Mouse (Mus musculus) erythroblast, embryonic 14.5 days (primary cell): Measurements from ENCODE around the gene Dynlrb1.

Experiments
- GATA1 ChIP-seq: IDR thresholded peaks from 2 replicates; pipeline ENCODE4 v1.6.1; 2012; ENCODE audit warnings: low read length, inconsistent platforms, mixed read lengths
- TAL1 ChIP-seq: IDR thresholded peaks from 3 replicates; pipeline ENCODE4 v1.6.1; 2012; ENCODE audit warnings: low read length, inconsistent platforms, mixed read lengths

GRCm38 (mm10) chr2:155287456-155288250, 51.3 kb downstream of the Dynlrb1 start:
- TF ChIP-seq GATA1 = no peak
- TF ChIP-seq TAL1 = no peak
